Mouse (Mus musculus): ENCODE data around the gene Bmp6. TPM values are rescaled to one million over a fixed set of nuclear protein-coding genes. Genes with fewer than 3 reads are reported as not detected.

The Bmp6 gene
- total RNA-seq, 2 experiments from 2014 or later = 19.7 to 23.4 TPM

- no peak for DNase-seq
Measured at GRCm38 (mm10) chr13:38515431-38515830, 170.5 kb downstream of the Bmp6 start.

GRCm38 (mm10) chr13:38515845-38516244 lies 170.9 kb downstream of the Bmp6 start:
- no peak for DNase-seq

GRCm38 (mm10) chr13:38516582-38516981 lies 171.7 kb downstream of the Bmp6 start:
- no peak for DNase-seq

GRCm38 (mm10) chr13:38520299-38520698 lies 175.4 kb downstream of the Bmp6 start:
- DNase-seq = no peak

- no peak for DNase-seq
Measured at GRCm38 (mm10) chr13:38522056-38522654, 177.2 kb downstream of the Bmp6 start.

- no peak for DNase-seq
Measured at GRCm38 (mm10) chr13:38523231-38523630, 178.3 kb downstream of the Bmp6 start.

- no peak for DNase-seq
Measured at GRCm38 (mm10) chr13:38525261-38525660, 180.4 kb downstream of the Bmp6 start.

GRCm38 (mm10) chr13:38526116-38526515 lies 181.2 kb downstream of the Bmp6 start:
- no peak for DNase-seq

GRCm38 (mm10) chr13:38527041-38527796 lies 182.3 kb downstream of the Bmp6 start:
- no peak for DNase-seq

- peak; percentile 91 to 94 for DNase-seq
Measured at GRCm38 (mm10) chr13:38527797-38528650, 183.1 kb downstream of the Bmp6 start.

- DNase-seq = no peak
Measured at GRCm38 (mm10) chr13:38528687-38529294, 183.9 kb downstream of the Bmp6 start, which contains the start of gene Txndc5. Txndc5 (minus strand) TSS chr13:38528824.

- DNase-seq = no peak
Measured at GRCm38 (mm10) chr13:38529576-38529975, 184.7 kb downstream of the Bmp6 start.

GRCm38 (mm10) chr13:38531498-38531897 lies 186.6 kb downstream of the Bmp6 start:
- no peak for DNase-seq

- no peak for DNase-seq
Measured at GRCm38 (mm10) chr13:38533461-38533860, 188.6 kb downstream of the Bmp6 start.

- DNase-seq = peak; percentile 35 to 54
Measured at GRCm38 (mm10) chr13:38534016-38534415, 189.1 kb downstream of the Bmp6 start.

- peak in 1 of 2 experiments; percentile 37 for DNase-seq
Measured at GRCm38 (mm10) chr13:38534731-38535130, 189.8 kb downstream of the Bmp6 start.

GRCm38 (mm10) chr13:38537521-38537920 lies 192.6 kb downstream of the Bmp6 start:
- DNase-seq = no peak

GRCm38 (mm10) chr13:38539192-38539900 lies 194.4 kb downstream of the Bmp6 start:
- no peak for DNase-seq

GRCm38 (mm10) chr13:38543455-38544125 lies 198.7 kb downstream of the Bmp6 start:
- no peak for DNase-seq

GRCm38 (mm10) chr13:38544769-38545445 lies 200.0 kb downstream of the Bmp6 start:
- DNase-seq = no peak
